Mouse (Mus musculus): ENCODE data around the gene Arl11. TPM values are rescaled to one million over a fixed set of nuclear protein-coding genes. Genes with fewer than 3 reads are reported as not detected.

Arl11 gene
- polyA plus RNA-seq, 1 experiment from 2014 or later: 0.77 TPM

Other genes starting within 250 kb of the Arl11 start
- gene Sacs, start 171.3 kb upstream of the Arl11 start, polyA plus RNA-seq (2015; fragmentation: Nextera tagmentation; extraction: Ambion mirVana): 7.5 and 8.0 TPM in 2 replicates
- 1.0 and 1.1 TPM in 2 replicates for gene Sgcg, start 51.3 kb upstream of the Arl11 start, polyA plus RNA-seq (2015; fragmentation: Nextera tagmentation; extraction: Ambion mirVana)
- gene Ebpl, start 50.7 kb downstream of the Arl11 start, polyA plus RNA-seq (2015; fragmentation: Nextera tagmentation; extraction: Ambion mirVana): 12.0 and 12.8 TPM in 2 replicates
- 61.1 and 62.2 TPM in 2 replicates for gene Kpna3, start 130.1 kb downstream of the Arl11 start, polyA plus RNA-seq (2015; fragmentation: Nextera tagmentation; extraction: Ambion mirVana)
- gene Spryd7, start 247.1 kb downstream of the Arl11 start, polyA plus RNA-seq (2015; fragmentation: Nextera tagmentation; extraction: Ambion mirVana): 59.5 and 60.6 TPM in 2 replicates